Mouse (Mus musculus) thymus, postnatal 4 days (tissue): Measurements from ENCODE around the gene Cdh13.

Experiments used
- DNase-seq: peaks from one replicate; pipeline ENCODE4 v3.0.0; 2021

Gene Cdh13

GRCm38 (mm10) chr8:118831026-118831425 is 547.5 kb downstream of the Cdh13 start:
- DNase-seq, result no peak

- no peak for DNase-seq
Observed at GRCm38 (mm10) chr8:118838801-118839200, 555.3 kb downstream of the Cdh13 start.

- DNase-seq, result no peak
Observed at GRCm38 (mm10) chr8:118845690-118846089, 562.2 kb downstream of the Cdh13 start.

- DNase-seq, result no peak
Observed at GRCm38 (mm10) chr8:118848021-118848420, 564.5 kb downstream of the Cdh13 start.

GRCm38 (mm10) chr8:118849515-118849914 is 566.0 kb downstream of the Cdh13 start:
- no peak for DNase-seq

- DNase-seq, result peak; percentile 78
Observed at GRCm38 (mm10) chr8:118850381-118850780, 566.8 kb downstream of the Cdh13 start.

GRCm38 (mm10) chr8:118851361-118851760 is 567.8 kb downstream of the Cdh13 start:
- no peak for DNase-seq

GRCm38 (mm10) chr8:118852861-118853260 is 569.3 kb downstream of the Cdh13 start:
- no peak for DNase-seq

- DNase-seq, result no peak
Observed at GRCm38 (mm10) chr8:118854656-118855055, 571.1 kb downstream of the Cdh13 start.

GRCm38 (mm10) chr8:118866332-118866731 is 582.8 kb downstream of the Cdh13 start:
- DNase-seq, result no peak

- no peak for DNase-seq
Observed at GRCm38 (mm10) chr8:118870711-118871110, 587.2 kb downstream of the Cdh13 start.

- DNase-seq, result no peak
Observed at GRCm38 (mm10) chr8:118879939-118880825, 596.6 kb downstream of the Cdh13 start.

GRCm38 (mm10) chr8:118884296-118884695 is 600.8 kb downstream of the Cdh13 start:
- DNase-seq, result no peak

- no peak for DNase-seq
Observed at GRCm38 (mm10) chr8:118884988-118885387, 601.5 kb downstream of the Cdh13 start.

- DNase-seq, result no peak
Observed at GRCm38 (mm10) chr8:118902402-118902801, 618.9 kb downstream of the Cdh13 start.

- no peak for DNase-seq
Observed at GRCm38 (mm10) chr8:118916513-118916912, 633.0 kb downstream of the Cdh13 start.

GRCm38 (mm10) chr8:118937412-118937811 is 653.9 kb downstream of the Cdh13 start:
- no peak for DNase-seq

GRCm38 (mm10) chr8:118938025-118938424 is 654.5 kb downstream of the Cdh13 start:
- DNase-seq, result no peak

GRCm38 (mm10) chr8:118951766-118952741 is 668.5 kb downstream of the Cdh13 start:
- peak; percentile 9 for DNase-seq

- no peak for DNase-seq
Observed at GRCm38 (mm10) chr8:118956109-118956508, 672.6 kb downstream of the Cdh13 start.

- DNase-seq, result no peak
Observed at GRCm38 (mm10) chr8:118961877-118962545, 678.5 kb downstream of the Cdh13 start.

- DNase-seq, result no peak
Observed at GRCm38 (mm10) chr8:118965101-118965840, 681.7 kb downstream of the Cdh13 start.
